In genomic region chr13:113321972-113322371, GRCm38 (mm10) we compare ENCODE assay signal across 8 mouse cellular contexts. TPM values are rescaled to one million over a fixed set of nuclear protein-coding genes. Genes with fewer than 3 reads are reported as not detected.
DNase-seq lines count a peak whose midpoint lies in the region; ATAC-seq and TF ChIP-seq lines count a peak whose summit lies in the region.

No protein-coding gene starts in this region.

- no peaks in the 10 kb centered on the region for H3K9me3 ChIP-seq in hindbrain, embryonic 16.5 days (ENCODE audit: control insufficient read depth, low read length)

- H3K9ac ChIP-seq in hindbrain, embryonic 16.5 days (ENCODE audit: low read depth, low read length) = no peak overlapping the region

- intact Hi-C loops in left cerebral cortex, adult 2 months (cut with DNase I) = loop anchor here (1.0 to 5.0 kb wide), 2 partner anchors 296 to 350 kb away; partner anchors contain the start of gene Snx18
- intact Hi-C loops in left cerebral cortex, postnatal 25 days (cut with DNase I) = loop anchor here (1.0 to 5.0 kb wide), 3 partner anchors 296 to 545 kb away; partner anchors contain the start of gene Snx18

- peak; percentile 77 for TF ChIP-seq CTCF in left cerebral cortex, adult 2 months (IDR thresholded peaks at IDR 0.05)

- 15% methylated on average over 6 of the region's 6 CpGs for WGBS in hindbrain, embryonic 16.5 days

- H3K27me3 ChIP-seq in hindbrain, embryonic 16.5 days (replicated peaks; ENCODE audit: control insufficient read depth, insufficient read depth, low read length) = no peaks in the 10 kb centered on the region

- no peaks in the 10 kb centered on the region for H3K36me3 ChIP-seq in hindbrain, embryonic 16.5 days (ENCODE audit: control insufficient read depth, insufficient read depth, low read length)

- peak; percentile 75 for ATAC-seq in hindbrain, embryonic 16.5 days
- peak; percentile 72 for ATAC-seq in neutrophil, adult 5-6 weeks (ENCODE audit: extremely low read depth, insufficient number of reproducible peaks, low FRiP score, poor library complexity, severe bottlenecking)

- no peak overlapping the region for H3K4me2 ChIP-seq in hindbrain, embryonic 16.5 days (ENCODE audit: low read length)

- no peak overlapping the region for H3K4me3 ChIP-seq in left cerebral cortex, adult 2 months
- no peak overlapping the region for H3K4me3 ChIP-seq in hindbrain, embryonic 16.5 days (ENCODE audit: low read length)

- DNase-seq in left cerebral cortex, adult 2 months (ENCODE audit: extremely low spot score in 1 of 2, low spot score in 2 of 2) = peak in 1 of 2 experiments; percentile 46
- DNase-seq in left cerebral cortex, adult 11 months (ENCODE audit: low spot score) = no peak
- peak; percentile 78 for DNase-seq in R1 (ENCODE audit: low read depth, low spot score)
- DNase-seq in embryo, embryonic 11 days = peak; percentile 84
- peak; percentile 55 to 74 for DNase-seq in left cerebral cortex, postnatal 25 days (ENCODE audit: low spot score in 2 of 2)
- no peak for DNase-seq in gastrocnemius, adult 8-10 months (ENCODE audit: low spot score in 2 of 2)

- H3K27ac ChIP-seq in left cerebral cortex, adult 2 months = no peak overlapping the region
- no peak overlapping the region for H3K27ac ChIP-seq in hindbrain, embryonic 16.5 days (ENCODE audit: low read depth, low read length)

- no peaks in the 10 kb centered on the region for H3K4me1 ChIP-seq in hindbrain, embryonic 16.5 days (ENCODE audit: control insufficient read depth, insufficient read depth, low read depth, low read length)

RNA-seq across cellular contexts. Expression of gene BC067074, which starts 29.0 kb away (rescaled TPM):
- 1 to 10 TPM; 1.1 to 1.2 TPM for total RNA-seq in left cerebral cortex, adult 2 months (2021)
- 1.3 and 1.4 TPM in 2 replicates for polyA plus RNA-seq in hindbrain, embryonic 16.5 days (2015; fragmentation: Nextera tagmentation; extraction: Ambion mirVana)
- 1 to 10 TPM in 1 of 2 experiments, under 1 TPM in 1; 0.85 to 1.2 TPM for total RNA-seq in left cerebral cortex, postnatal 25 days (2021)
- total RNA-seq in neutrophil, adult 5-6 weeks (2017) = not detected in 2 replicates
- 1 to 10 TPM in 1 of 4 experiments, under 1 TPM in 3; 0.77 to 1.1 (median 0.90) TPM for total RNA-seq in gastrocnemius, adult 8-10 months (2022)

Comparison
In these comparisons a context has a peak if more than half of its experiments do, and no peak if none do; other contexts are left out.
1. DNase-seq: peak in R1 (single experiment), embryo, embryonic 11 days (single experiment) and left cerebral cortex, postnatal 25 days (2 of 2); none in left cerebral cortex, adult 11 months (single experiment) and gastrocnemius, adult 8-10 months (0 of 2).